Comparison of ENCODE assay signal across 9 mouse cellular contexts in genomic region chr8:57429166-57429887, GRCm38 (mm10). TPM values are rescaled to one million over a fixed set of nuclear protein-coding genes. Genes with fewer than 3 reads are reported as not detected.
DNase-seq lines count a peak whose midpoint lies in the region; ATAC-seq and TF ChIP-seq lines count a peak whose summit lies in the region.
"Had no signal": no experiment of that assay in that cellular context is flagged by ENCODE, and none has a peak within 500 bp of the region (broad histone marks: within the 10 kb centered on the region; RNA-seq: fewer than 3 reads in every experiment).

No protein-coding gene starts in this region.

- 0 out of 2 replicates have a peak, but pooled peaks have one; percentile 29 for ATAC-seq in frontal cortex, adult (ENCODE audit: low TSS enrichment)
- ATAC-seq in hindbrain, embryonic 12.5 days (ENCODE audit: low FRiP score): peak; percentile 26; the same call in 1 of the 2 replicates

- H3K4me2 ChIP-seq in hindbrain, embryonic 12.5 days (replicated peaks): peak overlapping the region; percentile 29

- no peak overlapping the region for H3K27ac ChIP-seq in cerebellum, adult 2 months (ENCODE audit: insufficient read depth, low read length)
- H3K27ac ChIP-seq in hindbrain, embryonic 12.5 days: no peak overlapping the region

- no peak for TF ChIP-seq POLR2A in cerebellum, adult 2 months (IDR thresholded peaks at IDR 0.05; ENCODE audit: borderline replicate concordance, insufficient read depth, low read length)

- peak; percentile 78 for DNase-seq in MEL-GATA-1-ER (ENCODE audit: extremely low read depth, low read depth)
- DNase-seq in cerebellum, adult 2 months: peak; percentile 58 to 66
- DNase-seq in layer of hippocampus, adult 9-10 months (ENCODE audit: low spot score): peak; percentile 67
- DNase-seq in lung, postnatal 14 days: peak; percentile 87
- DNase-seq in ovary, postnatal 36 days (ENCODE audit: low spot score): peak; percentile 45
- peak; percentile 36 for DNase-seq in urinary bladder, postnatal 10 days (ENCODE audit: low spot score)

- no peaks in the 10 kb centered on the region; the same call in 1 of the 2 replicates for H3K27me3 ChIP-seq in cerebellum, adult 2 months (ENCODE audit: control insufficient read depth, insufficient read depth, low read length)
- peaks cover 4% of the 10 kb centered on the region; the same call in 1 of the 2 replicates for H3K27me3 ChIP-seq in hindbrain, embryonic 12.5 days

- no peak overlapping the region for H3K9ac ChIP-seq in hindbrain, embryonic 12.5 days

- no peaks in the 10 kb centered on the region for H3K36me3 ChIP-seq in hindbrain, embryonic 12.5 days

- 36% methylated on average over 18 of the region's 18 CpGs for WGBS in cerebellum, adult 2 months
- 36% methylated on average over 18 of the region's 18 CpGs for WGBS in hindbrain, embryonic 12.5 days

- no peaks in the 10 kb centered on the region for H3K9me3 ChIP-seq in hindbrain, embryonic 12.5 days (replicated peaks)

- H3K4me3 ChIP-seq in cerebellum, adult 2 months (replicated peaks; ENCODE audit: insufficient read depth, low read depth, low read length): no peak overlapping the region
- no peak overlapping the region for H3K4me3 ChIP-seq in hindbrain, embryonic 12.5 days

- H3K4me1 ChIP-seq in cerebellum, adult 2 months (ENCODE audit: control insufficient read depth, insufficient read depth, low read length): no peaks in the 10 kb centered on the region
- H3K4me1 ChIP-seq in hindbrain, embryonic 12.5 days: no peaks in the 10 kb centered on the region

- TF ChIP-seq CTCF in cerebellum, adult 2 months (IDR thresholded peaks at IDR 0.05; ENCODE audit: borderline replicate concordance, insufficient read depth, low read depth, low read length): peak; percentile 17; the same call in 1 of the 2 replicates

RNA-seq across cellular contexts. Expression of gene Scrg1, which starts 26.4 kb away (rescaled TPM):
- 74.3 and 79.5 TPM in 2 replicates for polyA plus RNA-seq in cerebellum, adult 2 months (2012; rRNA removed)
- polyA plus RNA-seq in hindbrain, embryonic 12.5 days (2016; fragmentation: Nextera tagmentation; extraction: Ambion mirVana): 1.5 and 1.6 TPM in 2 replicates
- polyA plus RNA-seq: gonadal fat pad, adult 2 months had no signal

RNA-seq across cellular contexts. Expression of gene Sap30, which starts 58.3 kb away (rescaled TPM):
- polyA plus RNA-seq in cerebellum, adult 2 months (2012; rRNA removed): 12.5 and 14.1 TPM in 2 replicates
- polyA plus RNA-seq in hindbrain, embryonic 12.5 days (2016; fragmentation: Nextera tagmentation; extraction: Ambion mirVana): 89.9 and 90.4 TPM in 2 replicates

Comparison
In these comparisons a context has a peak if more than half of its experiments do, and no peak if none do; other contexts are left out.
1. DNase-seq: peak in every context shown above with its lines; median percentile 87 in lung, postnatal 14 days; 78 in MEL-GATA-1-ER; 67 in layer of hippocampus, adult 9-10 months; 62 in cerebellum, adult 2 months; 45 in ovary, postnatal 36 days; 36 in urinary bladder, postnatal 10 days.
2. RNA of gene Scrg1, which starts 26.4 kb away (polyA plus RNA-seq): 74.3 to 79.5 TPM in cerebellum, adult 2 months; 1.5 to 1.6 TPM in hindbrain, embryonic 12.5 days; every median in the first group is over 10 times any median in the second.